Comparison of ENCODE assay signal across 8 mouse cellular contexts in the genomic region with DNA sequence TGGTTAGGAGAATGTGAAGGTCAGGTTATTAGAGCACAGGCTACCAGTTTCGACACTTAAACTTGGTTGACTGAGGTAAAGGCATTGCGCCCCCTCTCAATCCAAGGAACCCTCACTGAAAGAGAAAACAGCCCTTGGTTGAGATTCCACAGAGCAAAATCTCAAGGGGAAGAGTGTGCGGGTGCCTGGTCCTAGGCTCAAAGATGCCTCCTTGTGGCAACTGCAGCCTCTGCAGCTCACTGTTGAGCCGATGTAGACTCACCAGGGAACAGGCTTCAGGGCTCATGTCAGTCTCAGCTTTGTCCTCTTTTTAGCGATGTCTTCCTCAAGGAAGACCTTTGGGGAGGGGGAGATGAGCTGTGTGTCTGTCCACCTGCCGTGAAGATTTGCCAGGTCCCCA.
DNase-seq lines count a peak whose midpoint lies in the region; ATAC-seq and TF ChIP-seq lines count a peak whose summit lies in the region.

No protein-coding gene starts in this region.

- WGBS in intestine, postnatal 0 days, result 26% methylated on average over 6 of the region's 6 CpGs

- H3K4me1 ChIP-seq in ES-Bruce4 (ENCODE audit: control insufficient read depth, insufficient read depth, low read length), result no peaks in the 10 kb centered on the region
- H3K4me1 ChIP-seq in intestine, postnatal 0 days (replicated peaks; ENCODE audit: control insufficient read depth, insufficient read depth, low read length), result no peaks in the 10 kb centered on the region

- no peak for TF ChIP-seq EP300 in ES-Bruce4 (IDR thresholded peaks at IDR 0.05; ENCODE audit: insufficient read depth, low read depth, low read length)

- no peak overlapping the region for H3K4me3 ChIP-seq in ES-Bruce4 (ENCODE audit: low read depth, low read length)
- H3K4me3 ChIP-seq in intestine, postnatal 0 days (ENCODE audit: low read depth, low read length), result no peak overlapping the region

- H3K27ac ChIP-seq in ES-Bruce4 (ENCODE audit: insufficient read depth, low read length), result no peak overlapping the region
- no peak overlapping the region for H3K27ac ChIP-seq in intestine, postnatal 0 days (ENCODE audit: low read depth, low read length)

- peak; percentile 84 for DNase-seq in 3T3-L1 (ENCODE audit: low read depth, low spot score)
- DNase-seq in cerebellum, adult 8-10 months, result peak; percentile 37
- peak; percentile 44 to 58 for DNase-seq in frontal cortex, postnatal 25 days (ENCODE audit: low spot score in 2 of 2)
- DNase-seq in left cerebral cortex, postnatal 14 days (ENCODE audit: low spot score in 2 of 2), result peak; percentile 76 to 81
- peak; percentile 57 to 64 for DNase-seq in thymus, postnatal 36 days

- H3K27me3 ChIP-seq in ES-Bruce4 (ENCODE audit: control insufficient read depth, insufficient read depth, low read length, poor library complexity, severe bottlenecking), result no peaks in the 10 kb centered on the region
- H3K27me3 ChIP-seq in intestine, postnatal 0 days (replicated peaks; ENCODE audit: control insufficient read depth, insufficient read depth, low read length), result no peaks in the 10 kb centered on the region

- TF ChIP-seq POLR2A in ES-Bruce4 (IDR thresholded peaks at IDR 0.05; ENCODE audit: insufficient read depth, low read length), result no peak

- intact Hi-C loops in left cerebral cortex, postnatal 14 days (cut with DNase I), result loop anchor here (5.0 to 10.0 kb wide), 5 partner anchors 64 to 322 kb away; partner anchors contain the start of genes Cdc25b, Cenpb, Pank2 and Rnf24

- TF ChIP-seq CTCF in ES-Bruce4 (IDR thresholded peaks at IDR 0.05; ENCODE audit: low read depth, low read length), result peak; percentile 79
- peak; percentile 91 for TF ChIP-seq CTCF in intestine, postnatal 0 days (IDR thresholded peaks at IDR 0.05; ENCODE audit: low read depth)

- H3K9me3 ChIP-seq in ES-Bruce4 (replicated peaks; ENCODE audit: control insufficient read depth, insufficient read depth, low read length, poor library complexity, severe bottlenecking), result no peaks in the 10 kb centered on the region
- H3K9me3 ChIP-seq in intestine, postnatal 0 days (ENCODE audit: control insufficient read depth), result no peaks in the 10 kb centered on the region

- peak; percentile 47; the same call in 1 of the 2 replicates for ATAC-seq in intestine, postnatal 0 days
- ATAC-seq in neutrophil, adult 5-6 weeks (ENCODE audit: extremely low read depth, insufficient number of reproducible peaks, low FRiP score, poor library complexity, severe bottlenecking), result peak; percentile 60

- H3K4me2 ChIP-seq in intestine, postnatal 0 days (replicated peaks; ENCODE audit: low read depth), result no peak overlapping the region

- no peaks in the 10 kb centered on the region for H3K36me3 ChIP-seq in ES-Bruce4 (ENCODE audit: control insufficient read depth, insufficient read depth, low read length, poor library complexity, severe bottlenecking)
- no peaks in the 10 kb centered on the region for H3K36me3 ChIP-seq in intestine, postnatal 0 days (ENCODE audit: control insufficient read depth, insufficient read depth)

- H3K9ac ChIP-seq in ES-Bruce4 (ENCODE audit: low read depth, poor library complexity, severe bottlenecking), result no peak overlapping the region
- no peak overlapping the region for H3K9ac ChIP-seq in intestine, postnatal 0 days (ENCODE audit: low read depth, low read length)
